Mouse (Mus musculus): Measurements from ENCODE around the gene Six5.

Gene Six5

GRCm38 (mm10) chr7:19097217-19097616 lies 2.8 kb downstream of the Six5 start:
- no peak for DNase-seq

DNA sequence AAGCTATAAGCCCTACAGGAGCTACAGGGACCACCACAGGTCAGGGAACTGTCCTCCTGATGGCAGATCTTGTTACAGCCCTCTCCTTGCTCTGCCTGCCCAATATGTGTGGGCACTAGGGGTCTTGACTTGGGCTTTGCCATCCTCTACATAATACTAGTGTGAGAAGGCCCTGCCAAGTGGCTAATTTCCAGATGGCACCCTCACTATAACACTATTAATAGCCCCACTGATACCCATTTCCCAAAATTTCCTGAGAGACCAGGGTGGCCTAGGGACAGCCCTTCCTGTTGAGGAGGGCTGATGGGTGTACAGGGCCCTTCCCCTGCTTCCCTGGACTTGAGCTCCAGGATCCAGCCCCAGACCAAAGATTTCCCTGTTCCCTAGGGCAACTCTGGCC lies 3.5 kb downstream of the Six5 start:
- no peak for DNase-seq

DNA sequence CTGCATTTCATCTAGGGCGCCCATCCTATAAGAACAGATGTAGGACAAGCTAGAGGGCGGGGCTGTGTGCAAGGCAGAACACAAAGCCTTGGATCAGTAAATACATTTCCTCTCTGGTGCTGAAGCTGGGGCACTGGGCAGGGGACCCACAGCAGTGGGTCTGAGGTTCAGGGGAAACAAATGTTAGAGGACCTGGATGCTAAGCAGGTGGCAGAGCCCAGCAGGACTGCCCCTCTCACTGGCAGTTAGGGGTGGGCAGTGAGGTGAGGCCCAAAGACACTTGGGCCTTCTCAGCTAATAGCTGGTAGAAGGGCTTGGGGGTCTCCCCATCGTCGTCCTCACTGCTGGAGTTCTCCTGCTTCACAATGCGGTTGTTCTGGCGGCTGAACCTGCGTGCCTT lies 4.4 kb downstream of the Six5 start:
- DNase-seq, result no peak

DNA sequence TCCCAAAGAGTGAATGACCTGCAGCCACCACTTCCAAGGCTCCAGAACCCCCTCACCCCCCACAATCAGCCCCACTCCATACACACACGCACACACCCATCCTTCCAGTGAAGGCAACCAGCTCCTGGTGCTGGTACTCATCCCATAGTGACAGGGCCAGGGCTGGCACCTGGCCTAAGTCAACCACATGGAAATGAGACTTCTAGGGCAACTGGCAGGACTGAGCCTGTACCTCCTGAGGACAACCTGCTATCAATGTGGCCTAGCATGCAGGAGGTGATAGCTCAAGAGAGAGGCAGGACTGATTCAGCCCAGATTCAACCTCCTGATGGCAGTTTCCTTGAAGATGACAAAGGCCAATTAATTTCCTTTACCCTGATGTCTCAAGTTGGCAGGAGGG lies 5.9 kb downstream of the Six5 start:
- DNase-seq, result no peak

- no peak for DNase-seq
Measured at GRCm38 (mm10) chr7:19103741-19104140, 9.3 kb downstream of the Six5 start.

- DNase-seq, result no peak
Measured at GRCm38 (mm10) chr7:19104486-19104885, 10.1 kb downstream of the Six5 start.

DNA sequence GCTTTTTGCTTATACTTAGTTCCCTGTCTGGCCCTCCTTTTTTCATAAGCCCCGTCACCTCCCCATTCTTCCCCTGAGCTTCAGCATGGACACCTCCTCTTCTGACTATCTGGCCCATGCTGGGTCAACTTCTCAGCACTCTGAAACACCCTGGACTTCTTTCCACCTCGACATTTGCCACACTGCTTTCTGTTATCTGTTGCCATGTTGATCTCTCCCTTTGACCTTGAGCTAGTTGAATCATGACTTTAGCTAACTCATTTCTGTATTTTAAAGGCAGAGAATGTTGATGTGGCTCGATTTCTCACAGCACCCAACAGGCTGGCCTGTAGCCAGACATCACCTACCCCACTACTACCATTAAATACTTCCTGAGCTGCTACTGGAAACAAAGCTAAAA lies 13.0 kb downstream of the Six5 start:
- no peak for DNase-seq

DNA sequence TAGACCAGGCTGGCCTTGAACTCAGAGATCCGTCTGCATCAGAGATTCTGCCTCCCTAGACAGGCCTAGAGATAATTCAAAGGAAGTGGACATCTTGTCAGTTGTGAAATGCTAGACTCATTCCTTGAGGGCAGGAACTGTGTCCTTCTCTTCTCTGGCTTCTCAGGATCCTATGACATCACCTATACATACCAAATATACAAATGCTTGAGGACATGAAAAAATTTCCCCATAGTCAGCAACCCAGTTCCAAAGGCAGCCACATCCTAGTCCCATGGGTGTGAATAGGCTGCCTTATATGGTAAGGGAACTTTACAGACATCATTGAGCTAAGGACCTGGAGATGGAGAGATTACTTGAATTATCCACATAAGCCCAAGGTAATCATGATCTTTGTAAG lies 15.2 kb downstream of the Six5 start:
- no peak for DNase-seq

DNA sequence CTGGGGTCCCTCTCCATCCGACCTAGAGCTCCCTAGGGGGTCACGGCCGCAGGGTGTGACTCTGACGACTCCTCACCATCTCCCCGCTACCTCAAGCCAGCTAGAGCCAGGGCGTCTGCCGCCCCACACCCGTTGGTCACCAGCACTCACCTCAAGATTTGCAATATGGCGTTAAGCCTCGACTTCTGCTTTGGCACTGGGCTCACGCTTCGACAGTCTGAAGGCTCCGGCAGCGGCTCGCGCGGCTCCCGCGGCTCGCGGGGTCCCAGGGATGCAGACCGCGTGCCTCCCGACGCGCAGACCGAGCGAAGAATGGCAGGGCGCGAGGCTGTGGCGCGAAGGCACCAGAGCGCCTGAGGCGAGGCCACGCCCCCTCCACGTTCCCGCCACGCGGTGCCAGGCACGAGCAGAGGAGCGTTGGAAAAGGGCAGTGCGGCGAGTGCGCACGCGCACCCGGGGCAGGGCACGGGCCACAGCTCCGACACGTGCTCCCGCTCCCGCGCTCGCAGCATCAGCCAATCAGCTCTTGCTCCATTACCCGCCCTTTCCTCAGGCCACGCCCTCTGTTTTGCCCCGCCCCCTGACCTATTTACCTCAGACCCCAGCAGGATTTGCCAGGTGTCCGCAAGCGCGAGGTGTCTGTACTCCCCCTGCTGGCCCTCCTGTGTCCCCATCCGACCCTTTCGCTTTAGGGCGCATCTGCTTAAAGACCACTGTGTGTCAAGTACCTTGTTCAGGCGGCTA lies 23.8 kb downstream of the Six5 start, which contains the start of gene Gm4969:
Gm4969 (minus strand) TSS at position 341 of the 744 bp plus-strand sequence.
- peak; percentile 53 for DNase-seq

DNA sequence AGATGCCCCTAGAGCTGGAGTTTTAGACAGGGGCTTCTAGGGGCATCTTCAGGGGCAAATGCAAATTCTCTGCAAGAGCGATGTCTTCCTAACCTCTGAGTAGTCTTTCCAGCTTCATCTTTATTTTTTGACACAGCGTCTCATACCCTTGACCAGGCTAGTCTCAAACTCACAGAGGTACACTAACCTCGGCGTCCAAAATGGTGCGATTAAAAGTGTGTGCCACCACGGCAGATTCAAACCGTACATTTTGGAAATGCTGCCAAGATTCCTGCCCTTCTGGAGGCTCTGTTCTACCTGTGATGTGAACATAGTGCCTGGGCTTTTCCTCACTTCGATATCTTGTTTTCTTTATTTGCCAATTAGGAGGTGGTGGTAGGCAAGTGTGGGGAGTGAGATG lies 24.7 kb downstream of the Six5 start:
- DNase-seq, result no peak

GRCm38 (mm10) chr7:19119631-19120429 lies 25.4 kb downstream of the Six5 start, which contains the start of gene Fbxo46:
Gene Fbxo46, plus strand, starts transcription at chr7:19119859.
- peak; percentile 91 for DNase-seq

GRCm38 (mm10) chr7:19121686-19122085 lies 27.3 kb downstream of the Six5 start:
- DNase-seq, result no peak

- no peak for DNase-seq
Measured at GRCm38 (mm10) chr7:19124713-19125112, 30.3 kb downstream of the Six5 start.

- no peak for DNase-seq
Measured at GRCm38 (mm10) chr7:19127744-19128143, 33.4 kb downstream of the Six5 start.

- DNase-seq, result no peak
Measured at GRCm38 (mm10) chr7:19129396-19129795, 35.0 kb downstream of the Six5 start.

- DNase-seq, result no peak
Measured at GRCm38 (mm10) chr7:19130657-19131056, 36.3 kb downstream of the Six5 start.

GRCm38 (mm10) chr7:19131324-19131848 lies 37.0 kb downstream of the Six5 start:
- peak; percentile 96 for DNase-seq

GRCm38 (mm10) chr7:19136168-19136567 lies 41.8 kb downstream of the Six5 start:
- DNase-seq, result no peak

DNA sequence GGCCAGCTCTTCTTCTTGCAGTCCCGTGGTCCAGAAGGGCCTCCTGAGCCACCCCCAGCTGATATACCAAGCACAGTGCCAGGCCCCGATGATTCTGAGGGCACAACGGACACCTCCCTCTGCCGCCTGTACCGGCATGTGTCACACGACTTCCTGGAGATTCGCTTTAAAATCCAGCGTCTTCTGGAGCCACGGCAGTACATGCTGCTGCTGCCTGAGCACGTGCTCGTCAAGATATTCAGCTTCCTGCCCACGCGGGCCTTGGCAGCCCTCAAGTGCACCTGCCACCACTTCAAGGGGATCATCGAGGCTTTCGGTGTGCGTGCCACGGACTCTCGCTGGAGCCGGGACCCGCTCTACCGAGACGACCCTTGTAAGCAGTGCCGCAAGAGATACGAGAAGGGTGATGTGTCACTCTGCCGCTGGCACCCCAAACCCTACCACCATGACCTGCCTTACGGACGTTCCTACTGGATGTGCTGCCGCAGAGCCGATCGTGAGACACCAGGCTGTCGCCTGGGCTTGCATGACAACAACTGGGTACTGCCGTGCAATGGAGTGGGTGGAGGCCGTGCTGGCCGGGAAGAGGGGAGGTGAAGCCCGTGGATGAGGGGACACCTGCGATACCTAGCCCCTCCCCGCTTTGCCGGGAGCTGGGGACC lies 42.4 kb downstream of the Six5 start:
- DNase-seq, result no peak

DNA sequence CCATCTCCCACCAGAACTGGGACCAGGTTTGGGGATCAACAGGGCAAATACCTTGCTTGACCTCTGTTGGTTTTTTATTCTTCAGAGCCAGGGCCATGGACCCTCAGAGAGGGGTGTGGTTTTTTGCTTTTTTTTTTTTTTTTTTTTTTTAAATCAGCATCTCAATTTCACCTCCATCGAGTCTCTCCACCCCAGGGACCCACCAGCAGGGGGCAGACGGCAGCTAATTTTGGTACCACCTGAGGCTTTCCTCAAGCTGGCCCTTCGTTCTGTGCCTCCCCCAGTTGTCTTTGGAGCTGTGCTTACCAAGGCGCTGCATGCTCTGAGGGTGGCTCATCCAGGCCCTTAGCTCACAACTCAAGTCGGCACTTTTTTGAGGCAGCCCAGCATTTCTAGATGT lies 43.0 kb downstream of the Six5 start:
- DNase-seq, result peak; percentile 65

- no peak for DNase-seq
Measured at GRCm38 (mm10) chr7:19146793-19147192, 52.4 kb downstream of the Six5 start.

- no peak for DNase-seq
Measured at GRCm38 (mm10) chr7:19147497-19148045, 53.2 kb downstream of the Six5 start.

All from lung, postnatal 14 days (tissue).